8 mouse cellular contexts compared by ENCODE assay signal in genomic region chrX:43428855-43429263, GRCm38 (mm10). TPM values are rescaled to one million over a fixed set of nuclear protein-coding genes. Genes with fewer than 3 reads are reported as not detected.
DNase-seq lines count a peak whose midpoint lies in the region; ATAC-seq lines count a peak whose summit lies in the region.

Gene Tenm1, minus strand, starts transcription at chrX:43429126.

- H3K4me2 ChIP-seq in heart, embryonic 15.5 days, result peak within 1 kb of the TSS; percentile 65
- H3K4me2 ChIP-seq in neural tube, embryonic 15.5 days, result peak within 1 kb of the TSS; percentile 65

- no peak for DNase-seq in heart, adult 18-20 months
- peak; percentile 80 for DNase-seq in cerebellum, adult 9-10 months
- peak; percentile 17 to 39 for DNase-seq in left cerebral cortex, postnatal 10 days (ENCODE audit: extremely low spot score in 1 of 2, low spot score in 2 of 2)
- no peak for DNase-seq in B cell, adult 2 months
- no peak for DNase-seq in kidney, postnatal 10 days

- ATAC-seq in heart, embryonic 15.5 days (replicated peaks; ENCODE audit: insufficient number of reproducible peaks, insufficient read depth, low FRiP score, low read depth), result no peak
- ATAC-seq in frontal cortex, adult (ENCODE audit: low TSS enrichment), result peak; percentile 84
- ATAC-seq in neural tube, embryonic 15.5 days (ENCODE audit: low FRiP score), result peak; percentile 73

- no peaks in the 10 kb centered on the region for H3K36me3 ChIP-seq in heart, embryonic 15.5 days
- H3K36me3 ChIP-seq in neural tube, embryonic 15.5 days, result no peaks in the 10 kb centered on the region

- no peaks in the 10 kb centered on the region for H3K9me3 ChIP-seq in heart, embryonic 15.5 days (replicated peaks)
- H3K9me3 ChIP-seq in neural tube, embryonic 15.5 days (replicated peaks), result no peaks in the 10 kb centered on the region

- 8% methylated on average over 22 of the region's 22 CpGs for WGBS in heart, embryonic 15.5 days
- WGBS in neural tube, embryonic 15.5 days, result 28% methylated on average over 22 of the region's 22 CpGs

- intact Hi-C loops in left cerebral cortex, postnatal 10 days (cut with DNase I), result loop anchor here (10.0 kb wide), 2 partner anchors 874 to 1274 kb away; no protein-coding TSS in a partner anchor

- no peak within 1 kb of the TSS for H3K27ac ChIP-seq in heart, embryonic 15.5 days
- peak within 1 kb of the TSS; percentile 82 for H3K27ac ChIP-seq in neural tube, embryonic 15.5 days (replicated peaks)

- peak within 1 kb of the TSS; percentile 39 for H3K4me3 ChIP-seq in heart, embryonic 15.5 days
- peak within 1 kb of the TSS; percentile 47 for H3K4me3 ChIP-seq in neural tube, embryonic 15.5 days (replicated peaks)

- no peak within 1 kb of the TSS for H3K9ac ChIP-seq in heart, embryonic 15.5 days
- H3K9ac ChIP-seq in neural tube, embryonic 15.5 days (replicated peaks), result peak within 1 kb of the TSS; percentile 51

- no peaks in the 10 kb centered on the region for H3K4me1 ChIP-seq in heart, embryonic 15.5 days (replicated peaks)
- no peaks in the 10 kb centered on the region for H3K4me1 ChIP-seq in neural tube, embryonic 15.5 days

- peaks cover 19% of the 10 kb centered on the region for H3K27me3 ChIP-seq in heart, embryonic 15.5 days
- no peaks in the 10 kb centered on the region for H3K27me3 ChIP-seq in neural tube, embryonic 15.5 days (replicated peaks)

RNA-seq across cellular contexts. Expression of gene Tenm1, which starts in this region (rescaled TPM):
- polyA plus RNA-seq in heart, embryonic 15.5 days (2015; fragmentation: Nextera tagmentation; extraction: Ambion mirVana), result 0.10 TPM in 2 replicates
- under 1 TPM; 0.05 to 0.15 TPM for total RNA-seq in heart, adult 18-20 months (2021)
- 10 to 100 TPM; 77.8 to 84.5 TPM for total RNA-seq in left cerebral cortex, postnatal 10 days (2021)
- 25.8 and 31.2 TPM in 2 replicates for polyA plus RNA-seq in neural tube, embryonic 15.5 days (2015; fragmentation: Nextera tagmentation; extraction: Ambion mirVana)

Comparison
In these comparisons a context has a peak if more than half of its experiments do, and no peak if none do; other contexts are left out.
1. RNA of gene Tenm1 (total RNA-seq): 77.8 to 84.5 TPM in left cerebral cortex, postnatal 10 days; 0.05 to 0.15 TPM in heart, adult 18-20 months; every median in the first group is over 10 times any median in the second.
2. RNA of gene Tenm1 (polyA plus RNA-seq): 25.8 to 31.2 TPM in neural tube, embryonic 15.5 days; 0.10 TPM in heart, embryonic 15.5 days; every median in the first group is over 10 times any median in the second.
3. DNase-seq: peak in cerebellum, adult 9-10 months (single experiment) and left cerebral cortex, postnatal 10 days (2 of 2); none in heart, adult 18-20 months (0 of 2), B cell, adult 2 months (0 of 2) and kidney, postnatal 10 days (single experiment).